Mouse (Mus musculus): ENCODE data around the gene Btbd9. TPM values are rescaled to one million over a fixed set of nuclear protein-coding genes. Genes with fewer than 3 reads are reported as not detected.

Btbd9 gene
- total and polyA plus RNA-seq, 2 experiments from 2014 or later: 30.3 to 31.0 TPM

DNA sequence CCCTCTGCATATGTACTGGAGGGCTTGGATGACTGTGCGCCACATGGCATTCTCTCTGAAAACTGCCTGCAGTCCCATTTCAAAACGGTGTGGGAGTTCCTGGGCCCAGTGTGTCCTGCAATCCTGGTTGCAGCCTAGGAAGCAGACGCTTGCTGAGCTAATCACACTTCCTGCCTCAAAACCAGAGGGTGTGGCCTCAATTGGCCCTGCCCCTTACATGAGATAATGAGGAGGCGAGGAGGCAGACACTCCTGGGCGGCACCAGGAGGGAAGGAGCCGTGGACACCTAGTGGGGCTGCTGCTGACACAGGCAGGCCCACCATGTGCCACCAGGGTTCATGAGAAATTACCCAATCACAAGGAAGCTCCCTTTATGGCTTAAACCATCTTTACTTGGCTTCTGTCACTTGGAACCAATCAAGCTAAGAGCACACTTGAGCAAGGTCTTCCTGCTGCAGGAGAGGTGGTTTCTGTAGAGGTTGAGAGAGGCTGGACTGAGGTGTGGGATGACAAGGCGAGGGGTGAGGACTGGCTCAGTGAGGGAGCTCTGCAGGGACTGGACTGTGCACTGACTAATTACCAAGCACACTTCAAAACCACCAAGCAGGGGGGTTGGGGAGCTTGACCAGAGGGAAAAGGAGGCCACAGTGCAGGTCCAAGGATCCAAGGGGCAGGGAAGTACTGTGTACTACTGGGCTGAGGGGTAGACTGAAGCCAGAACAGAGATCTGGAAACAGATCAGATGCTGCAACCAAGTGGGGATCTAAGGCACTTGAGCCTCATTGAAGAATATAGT, 295.8 kb downstream of the Btbd9 start:
- Histone ChIP-seq H3K9me3 (replicated peaks; ENCODE audit: control insufficient read depth, low read length) (no peaks in the 10 kb centered on the region), H3K27ac (ENCODE audit: low read depth) (no peak overlapping the region), H3K4me3 (ENCODE audit: low read depth, low read length) (no peak overlapping the region), H3K4me1 (ENCODE audit: control insufficient read depth, insufficient read depth) (0 out of 2 replicates have a peak, but pooled peaks cover 4% of the 10 kb centered on the region), H3K27me3 (ENCODE audit: control insufficient read depth, insufficient read depth, low read length) (no peaks in the 10 kb centered on the region), H3K36me3 (replicated peaks; ENCODE audit: control insufficient read depth, insufficient read depth, low read length) (no peaks in the 10 kb centered on the region), H3K9ac (replicated peaks; ENCODE audit: low read depth, low read length) (no peak overlapping the region), H3K4me2 (ENCODE audit: low read depth, low read length) (no peak overlapping the region)
- TF ChIP-seq CTCF (IDR thresholded peaks at IDR 0.05; ENCODE audit: low read depth): no peak
- no peak for TF ChIP-seq EP300 (IDR thresholded peaks at IDR 0.05; ENCODE audit: low read depth)
- ATAC-seq (ENCODE audit: insufficient read depth, low read depth) (no peak), DNase-seq (ENCODE audit: low spot score) (no peak)
- 60% methylated on average over 7 of the region's 7 CpGs for WGBS

DNA sequence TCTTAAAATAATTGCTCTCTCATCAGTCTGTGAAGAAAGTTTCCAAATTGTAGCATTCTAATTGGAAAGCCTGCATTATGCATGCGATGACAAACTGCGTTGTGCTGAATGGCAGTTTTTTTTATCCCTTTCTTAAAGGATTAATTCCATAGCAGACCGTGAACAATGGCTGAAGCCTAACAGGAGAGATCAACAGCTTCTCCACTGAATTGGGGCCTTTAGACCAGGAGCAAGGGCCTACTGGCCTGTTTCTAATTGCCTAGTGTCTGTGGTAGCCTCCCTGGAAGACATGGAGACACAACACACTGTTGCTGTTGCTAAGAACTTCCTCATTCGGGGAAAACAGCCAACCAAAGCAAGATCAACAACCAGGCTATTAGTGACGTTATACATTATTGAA, 296.6 kb downstream of the Btbd9 start:
- no peak overlapping the region for H3K4me2 ChIP-seq (ENCODE audit: low read depth, low read length)
- no peak for ATAC-seq (ENCODE audit: insufficient read depth, low read depth)
- H3K9me3 ChIP-seq (replicated peaks; ENCODE audit: control insufficient read depth, low read length): no peaks in the 10 kb centered on the region
- TF ChIP-seq CTCF (IDR thresholded peaks at IDR 0.05; ENCODE audit: low read depth) (no peak), EP300 (IDR thresholded peaks at IDR 0.05; ENCODE audit: low read depth) (no peak)
- no peak overlapping the region for H3K9ac ChIP-seq (replicated peaks; ENCODE audit: low read depth, low read length)
- 0 out of 2 replicates have a peak, but pooled peaks cover 4% of the 10 kb centered on the region for H3K4me1 ChIP-seq (ENCODE audit: control insufficient read depth, insufficient read depth)
- no peaks in the 10 kb centered on the region for H3K27me3 ChIP-seq (ENCODE audit: control insufficient read depth, insufficient read depth, low read length)
- H3K4me3 ChIP-seq (ENCODE audit: low read depth, low read length): no peak overlapping the region
- WGBS: 77% methylated on average over 5 of the region's 5 CpGs
- H3K36me3 ChIP-seq (replicated peaks; ENCODE audit: control insufficient read depth, insufficient read depth, low read length): peaks cover under 1% of the 10 kb centered on the region; the same call in 1 of the 2 replicates
- DNase-seq (ENCODE audit: low spot score): no peak
- no peak overlapping the region for H3K27ac ChIP-seq (ENCODE audit: low read depth)

DNA sequence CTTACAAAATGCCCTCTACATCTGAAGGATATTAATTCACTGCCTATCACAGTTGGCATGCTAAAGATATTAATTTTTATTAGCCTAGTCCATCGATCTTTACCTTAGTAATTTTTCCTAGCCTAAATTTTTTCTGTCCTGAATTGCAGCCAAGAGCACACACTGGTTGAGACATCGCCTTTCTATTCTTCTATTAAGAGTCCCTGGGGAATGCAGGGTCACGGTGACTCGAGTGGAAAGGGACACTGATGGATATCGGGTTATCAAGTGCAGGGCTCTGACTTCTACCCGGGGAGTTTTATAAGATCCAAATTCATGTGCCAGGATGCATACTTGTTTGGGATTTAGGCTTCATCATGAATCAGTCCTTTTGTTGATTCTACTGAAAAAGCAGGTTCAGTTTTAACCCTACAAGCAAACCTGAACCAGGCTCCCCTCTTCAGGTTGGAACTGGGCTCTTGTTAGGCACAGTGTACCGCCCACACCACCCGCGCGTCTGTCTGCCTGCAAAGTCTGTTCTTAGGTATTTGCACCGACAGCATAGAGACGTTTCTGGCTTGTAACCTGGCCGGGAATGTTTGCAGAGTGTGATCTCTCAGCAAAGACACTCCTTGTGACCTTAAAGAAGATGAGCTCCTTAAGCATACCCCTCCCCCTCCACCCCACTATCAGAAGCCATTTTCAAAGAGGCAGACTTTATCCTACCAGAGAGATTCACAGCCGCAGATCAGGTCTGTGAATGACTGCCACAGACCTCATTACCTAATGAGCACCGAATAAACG, 297.5 kb downstream of the Btbd9 start:
- Histone ChIP-seq H3K36me3 (replicated peaks; ENCODE audit: control insufficient read depth, insufficient read depth, low read length) (peaks cover 9% of the 10 kb centered on the region), H3K4me1 (ENCODE audit: control insufficient read depth, insufficient read depth) (0 out of 2 replicates have a peak, but pooled peaks cover 4% of the 10 kb centered on the region), H3K9ac (replicated peaks; ENCODE audit: low read depth, low read length) (no peak overlapping the region), H3K4me3 (ENCODE audit: low read depth, low read length) (no peak overlapping the region), H3K27me3 (ENCODE audit: control insufficient read depth, insufficient read depth, low read length) (no peaks in the 10 kb centered on the region), H3K27ac (ENCODE audit: low read depth) (no peak overlapping the region), H3K4me2 (ENCODE audit: low read depth, low read length) (no peak overlapping the region), H3K9me3 (replicated peaks; ENCODE audit: control insufficient read depth, low read length) (no peaks in the 10 kb centered on the region)
- no peak for DNase-seq (ENCODE audit: low spot score)
- ATAC-seq (ENCODE audit: insufficient read depth, low read depth): no peak
- 44% methylated on average over 16 of the region's 16 CpGs for WGBS
- TF ChIP-seq CTCF (IDR thresholded peaks at IDR 0.05; ENCODE audit: low read depth) (no peak), EP300 (IDR thresholded peaks at IDR 0.05; ENCODE audit: low read depth) (no peak)

DNA sequence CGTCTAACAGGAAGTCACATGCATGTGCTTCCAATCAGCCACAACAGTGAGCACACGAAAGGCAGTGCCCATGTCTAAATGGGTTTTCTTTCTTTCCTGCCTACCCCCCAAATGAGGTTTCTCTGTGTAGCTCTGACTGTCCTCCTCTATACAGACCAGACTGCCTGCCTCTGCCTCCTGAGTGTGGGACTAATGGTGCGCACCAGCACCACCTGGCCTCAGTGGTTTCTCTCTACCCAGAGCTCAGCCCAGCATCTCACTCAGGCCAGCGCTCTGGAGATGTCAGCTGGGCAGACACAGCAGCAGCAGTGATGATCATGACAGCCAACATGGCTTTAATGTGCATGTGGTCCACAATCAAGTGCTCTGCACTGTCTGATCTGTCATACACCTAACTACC, 299.8 kb downstream of the Btbd9 start:
- 0 out of 2 replicates have a peak, but pooled peaks cover 4% of the 10 kb centered on the region for H3K4me1 ChIP-seq (ENCODE audit: control insufficient read depth, insufficient read depth)
- WGBS: 89% methylated on average over 4 of the region's 4 CpGs
- H3K4me2 ChIP-seq (ENCODE audit: low read depth, low read length): no peak overlapping the region
- TF ChIP-seq CTCF (IDR thresholded peaks at IDR 0.05; ENCODE audit: low read depth): no peak
- TF ChIP-seq EP300 (IDR thresholded peaks at IDR 0.05; ENCODE audit: low read depth): no peak
- H3K27ac ChIP-seq (ENCODE audit: low read depth): no peak overlapping the region
- no peak overlapping the region for H3K9ac ChIP-seq (replicated peaks; ENCODE audit: low read depth, low read length)
- no peaks in the 10 kb centered on the region for H3K27me3 ChIP-seq (ENCODE audit: control insufficient read depth, insufficient read depth, low read length)
- ATAC-seq (ENCODE audit: insufficient read depth, low read depth) (no peak), DNase-seq (ENCODE audit: low spot score) (no peak)
- no peaks in the 10 kb centered on the region for H3K9me3 ChIP-seq (replicated peaks; ENCODE audit: control insufficient read depth, low read length)
- H3K36me3 ChIP-seq (replicated peaks; ENCODE audit: control insufficient read depth, insufficient read depth, low read length): peaks cover 16% of the 10 kb centered on the region
- H3K4me3 ChIP-seq (ENCODE audit: low read depth, low read length): no peak overlapping the region

DNA sequence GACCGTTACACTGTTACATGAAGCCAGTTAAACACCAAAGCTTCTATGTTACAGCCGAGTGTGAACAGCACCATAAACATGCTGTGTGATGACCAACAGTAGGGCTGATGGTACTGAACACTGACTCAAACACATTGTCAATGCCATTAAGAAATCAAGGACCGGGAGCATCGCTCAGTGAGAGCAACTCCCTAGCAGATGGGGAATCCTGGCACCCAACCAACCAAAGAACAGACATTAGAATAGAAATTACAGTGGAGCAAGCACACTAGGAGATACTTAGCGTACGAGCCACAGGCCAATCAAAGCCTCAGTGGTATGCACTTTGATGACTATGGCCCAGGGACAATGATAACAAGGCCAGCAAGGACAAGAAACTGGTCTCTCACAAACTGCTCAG, 303.5 kb downstream of the Btbd9 start:
- no peak overlapping the region for H3K9ac ChIP-seq (replicated peaks; ENCODE audit: low read depth, low read length)
- no peak overlapping the region for H3K4me2 ChIP-seq (ENCODE audit: low read depth, low read length)
- DNase-seq (ENCODE audit: low spot score) (no peak), ATAC-seq (ENCODE audit: insufficient read depth, low read depth) (no peak)
- no peaks in the 10 kb centered on the region for H3K27me3 ChIP-seq (ENCODE audit: control insufficient read depth, insufficient read depth, low read length)
- H3K4me3 ChIP-seq (ENCODE audit: low read depth, low read length): no peak overlapping the region
- WGBS: 77% methylated on average over 6 of the region's 6 CpGs
- TF ChIP-seq EP300 (IDR thresholded peaks at IDR 0.05; ENCODE audit: low read depth): no peak
- 0 out of 2 replicates have a peak, but pooled peaks cover 9% of the 10 kb centered on the region for H3K4me1 ChIP-seq (ENCODE audit: control insufficient read depth, insufficient read depth)
- no peaks in the 10 kb centered on the region for H3K9me3 ChIP-seq (replicated peaks; ENCODE audit: control insufficient read depth, low read length)
- H3K36me3 ChIP-seq (replicated peaks; ENCODE audit: control insufficient read depth, insufficient read depth, low read length): peaks cover 16% of the 10 kb centered on the region
- no peak overlapping the region for H3K27ac ChIP-seq (ENCODE audit: low read depth)

All from heart, postnatal 0 days (tissue).